Mouse (Mus musculus): ENCODE results near the gene Mageb18. TPM values are rescaled to one million over a fixed set of nuclear protein-coding genes. Genes with fewer than 3 reads are reported as not detected.

The Mageb18 gene
- polyA plus RNA-seq, 1 experiment from 2014 or later: not detected

GRCm38 (mm10) chrX:92387384-92387783 lies 212.0 kb downstream of the Mageb18 start:
- no peak for ATAC-seq (ENCODE audit: insufficient read depth, low FRiP score, low TSS enrichment)
- H3K36me3 ChIP-seq (ENCODE audit: control insufficient read depth, insufficient read depth, low read length): no peaks in the 10 kb centered on the region
- no peaks in the 10 kb centered on the region for H3K4me1 ChIP-seq (ENCODE audit: control insufficient read depth, insufficient read depth, low read length)
- H3K4me3 ChIP-seq (ENCODE audit: low read depth, low read length): no peak overlapping the region
- H3K4me2 ChIP-seq (ENCODE audit: low read depth): no peak overlapping the region
- no peak overlapping the region for H3K9ac ChIP-seq (ENCODE audit: low read length)
- H3K27me3 ChIP-seq (ENCODE audit: control insufficient read depth, insufficient read depth, low read length): no peaks in the 10 kb centered on the region
- no peak for DNase-seq (ENCODE audit: low spot score)
- H3K9me3 ChIP-seq (ENCODE audit: control insufficient read depth, low read length): no peaks in the 10 kb centered on the region
- H3K27ac ChIP-seq (ENCODE audit: low read depth, low read length): no peak overlapping the region

GRCm38 (mm10) chrX:92342924-92343323 lies 256.4 kb downstream of the Mageb18 start:
- DNase-seq (ENCODE audit: low spot score) (peak; percentile 57), ATAC-seq (ENCODE audit: insufficient read depth, low FRiP score, low TSS enrichment) (no peak)
- Histone ChIP-seq H3K27me3 (ENCODE audit: control insufficient read depth, insufficient read depth, low read length) (no peaks in the 10 kb centered on the region), H3K9me3 (ENCODE audit: control insufficient read depth, low read length) (no peaks in the 10 kb centered on the region), H3K4me1 (ENCODE audit: control insufficient read depth, insufficient read depth, low read length) (no peaks in the 10 kb centered on the region), H3K4me2 (ENCODE audit: low read depth) (no peak overlapping the region), H3K9ac (ENCODE audit: low read length) (no peak overlapping the region), H3K4me3 (ENCODE audit: low read depth, low read length) (no peak overlapping the region), H3K36me3 (ENCODE audit: control insufficient read depth, insufficient read depth, low read length) (no peaks in the 10 kb centered on the region), H3K27ac (ENCODE audit: low read depth, low read length) (no peak overlapping the region)
- WGBS: 15% methylated on average over 5 of the region's 5 CpGs

GRCm38 (mm10) chrX:92340906-92341305 lies 258.5 kb downstream of the Mageb18 start:
- Histone ChIP-seq H3K4me3 (ENCODE audit: low read depth, low read length) (no peak overlapping the region), H3K4me2 (ENCODE audit: low read depth) (no peak overlapping the region), H3K4me1 (ENCODE audit: control insufficient read depth, insufficient read depth, low read length) (no peaks in the 10 kb centered on the region), H3K27me3 (ENCODE audit: control insufficient read depth, insufficient read depth, low read length) (no peaks in the 10 kb centered on the region), H3K9ac (ENCODE audit: low read length) (no peak overlapping the region), H3K9me3 (ENCODE audit: control insufficient read depth, low read length) (no peaks in the 10 kb centered on the region), H3K27ac (ENCODE audit: low read depth, low read length) (no peak overlapping the region), H3K36me3 (ENCODE audit: control insufficient read depth, insufficient read depth, low read length) (no peaks in the 10 kb centered on the region)
- WGBS: 88% methylated on average over 6 of the region's 6 CpGs
- ATAC-seq (ENCODE audit: insufficient read depth, low FRiP score, low TSS enrichment) (no peak), DNase-seq (ENCODE audit: low spot score) (no peak)

- Histone ChIP-seq H3K9ac (ENCODE audit: low read length) (no peak overlapping the region), H3K27ac (ENCODE audit: low read depth, low read length) (no peak overlapping the region), H3K36me3 (ENCODE audit: control insufficient read depth, insufficient read depth, low read length) (no peaks in the 10 kb centered on the region), H3K27me3 (ENCODE audit: control insufficient read depth, insufficient read depth, low read length) (no peaks in the 10 kb centered on the region), H3K4me1 (ENCODE audit: control insufficient read depth, insufficient read depth, low read length) (no peaks in the 10 kb centered on the region), H3K4me2 (ENCODE audit: low read depth) (no peak overlapping the region), H3K4me3 (ENCODE audit: low read depth, low read length) (no peak overlapping the region), H3K9me3 (ENCODE audit: control insufficient read depth, low read length) (no peaks in the 10 kb centered on the region)
- ATAC-seq (ENCODE audit: insufficient read depth, low FRiP score, low TSS enrichment): no peak
- no peak for DNase-seq (ENCODE audit: low spot score)
- 83% methylated on average over 2 of the region's 2 CpGs for WGBS
These were observed 259.8 kb downstream of the Mageb18 start for GRCm38 (mm10) chrX:92339551-92339950.

- H3K4me1 ChIP-seq (ENCODE audit: control insufficient read depth, insufficient read depth, low read length): no peaks in the 10 kb centered on the region
- H3K36me3 ChIP-seq (ENCODE audit: control insufficient read depth, insufficient read depth, low read length): no peaks in the 10 kb centered on the region
- WGBS: 92% methylated on average over 1 of the region's 1 CpGs
- no peak overlapping the region for H3K27ac ChIP-seq (ENCODE audit: low read depth, low read length)
- H3K27me3 ChIP-seq (ENCODE audit: control insufficient read depth, insufficient read depth, low read length): no peaks in the 10 kb centered on the region
- ATAC-seq (ENCODE audit: insufficient read depth, low FRiP score, low TSS enrichment) (no peak), DNase-seq (ENCODE audit: low spot score) (no peak)
- no peak overlapping the region for H3K4me3 ChIP-seq (ENCODE audit: low read depth, low read length)
- H3K9ac ChIP-seq (ENCODE audit: low read length): no peak overlapping the region
- H3K9me3 ChIP-seq (ENCODE audit: control insufficient read depth, low read length): no peaks in the 10 kb centered on the region
- no peak overlapping the region for H3K4me2 ChIP-seq (ENCODE audit: low read depth)
These were observed 265.9 kb downstream of the Mageb18 start for GRCm38 (mm10) chrX:92333459-92333858.

- no peaks in the 10 kb centered on the region for H3K27me3 ChIP-seq (ENCODE audit: control insufficient read depth, insufficient read depth, low read length)
- WGBS: 37% methylated on average over 1 of the region's 1 CpGs
- H3K36me3 ChIP-seq (ENCODE audit: control insufficient read depth, insufficient read depth, low read length): no peaks in the 10 kb centered on the region
- no peak overlapping the region for H3K4me3 ChIP-seq (ENCODE audit: low read depth, low read length)
- DNase-seq (ENCODE audit: low spot score) (no peak), ATAC-seq (ENCODE audit: insufficient read depth, low FRiP score, low TSS enrichment) (no peak)
- no peak overlapping the region for H3K9ac ChIP-seq (ENCODE audit: low read length)
- H3K9me3 ChIP-seq (ENCODE audit: control insufficient read depth, low read length): no peaks in the 10 kb centered on the region
- H3K4me1 ChIP-seq (ENCODE audit: control insufficient read depth, insufficient read depth, low read length): no peaks in the 10 kb centered on the region
- no peak overlapping the region for H3K4me2 ChIP-seq (ENCODE audit: low read depth)
- H3K27ac ChIP-seq (ENCODE audit: low read depth, low read length): no peak overlapping the region
These were observed 275.8 kb downstream of the Mageb18 start for GRCm38 (mm10) chrX:92323599-92323998.

- H3K27ac ChIP-seq (ENCODE audit: low read depth, low read length): no peak overlapping the region
- H3K4me1 ChIP-seq (ENCODE audit: control insufficient read depth, insufficient read depth, low read length): no peaks in the 10 kb centered on the region
- ATAC-seq (ENCODE audit: insufficient read depth, low FRiP score, low TSS enrichment) (no peak), DNase-seq (ENCODE audit: low spot score) (no peak)
- no peak overlapping the region for H3K9ac ChIP-seq (ENCODE audit: low read length)
- no peaks in the 10 kb centered on the region for H3K9me3 ChIP-seq (ENCODE audit: control insufficient read depth, low read length)
- H3K4me2 ChIP-seq (ENCODE audit: low read depth): no peak overlapping the region
- no peak overlapping the region for H3K4me3 ChIP-seq (ENCODE audit: low read depth, low read length)
- H3K36me3 ChIP-seq (ENCODE audit: control insufficient read depth, insufficient read depth, low read length): no peaks in the 10 kb centered on the region
- no peaks in the 10 kb centered on the region for H3K27me3 ChIP-seq (ENCODE audit: control insufficient read depth, insufficient read depth, low read length)
These were observed 318.8 kb downstream of the Mageb18 start for GRCm38 (mm10) chrX:92280619-92281018.

Other genes with a start within 250 kb of the Mageb18 start
- not detected in 2 replicates for gene Gm5941, start 109.6 kb downstream of the Mageb18 start, polyA plus RNA-seq (2014; fragmentation: Nextera tagmentation; extraction: Ambion mirVana)

All from neural tube, embryonic 11.5 days (tissue).